Mouse (Mus musculus): Measurements from ENCODE around the gene Il27ra.
"Not testable (repeated sequence)": the region's sequence is repeated elsewhere in the genome, so short reads cannot be mapped to it uniquely, and the experiment has no call there.

Gene Il27ra

DNA sequence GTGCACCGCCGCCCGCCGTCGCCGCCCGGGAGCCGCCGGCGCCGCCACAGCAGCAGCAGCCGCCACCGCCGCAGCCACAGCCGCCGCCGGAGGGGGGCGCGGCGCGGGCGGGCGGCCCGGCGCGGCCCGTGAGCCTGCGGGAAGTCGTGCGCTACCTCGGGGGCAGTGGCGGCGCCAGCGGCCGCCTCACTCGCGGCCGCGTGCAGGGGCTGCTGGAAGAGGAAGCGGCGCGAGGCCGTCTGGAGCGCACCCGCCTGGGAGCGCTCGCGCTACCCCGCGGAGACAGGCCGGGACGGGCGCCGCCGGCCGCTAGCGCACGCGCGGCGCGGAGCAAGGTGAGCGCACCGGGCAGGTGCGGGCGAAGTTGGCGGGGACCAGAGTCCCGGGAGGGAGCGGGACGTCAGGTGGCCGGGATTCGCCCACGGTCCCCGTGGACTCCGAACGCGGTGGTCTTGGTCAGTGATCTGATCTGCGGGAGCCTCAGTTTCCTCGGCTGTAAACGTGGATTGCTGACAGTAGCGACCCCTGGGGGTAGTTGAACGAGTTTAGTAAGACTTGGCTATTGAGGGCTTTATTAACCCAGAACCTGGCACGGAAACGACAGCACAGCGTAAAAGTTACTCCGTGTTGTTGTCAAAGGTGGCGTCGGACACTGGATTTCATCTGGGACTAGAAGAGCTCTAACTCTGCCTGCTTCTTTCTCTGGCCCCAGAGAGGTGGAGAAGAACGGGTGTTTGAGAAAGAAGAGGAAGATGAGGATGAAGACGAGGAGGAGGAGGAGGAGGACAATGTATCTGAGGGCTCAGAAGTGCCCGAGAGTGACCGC lies 43.9 kb downstream of the Il27ra start:
- in situ Hi-C loops (cut with MboI; ENCODE audit: unreplicated experiment in 2 of 2), result no loop called here

- in situ Hi-C loops (cut with MboI; ENCODE audit: unreplicated experiment in 2 of 2), result no loop called here
These were observed 44.8 kb downstream of the Il27ra start, which contains the start of gene Samd1 for GRCm38 (mm10) chr8:83997511-83998141. Samd1 (plus strand) TSS chr8:83997672.

DNA sequence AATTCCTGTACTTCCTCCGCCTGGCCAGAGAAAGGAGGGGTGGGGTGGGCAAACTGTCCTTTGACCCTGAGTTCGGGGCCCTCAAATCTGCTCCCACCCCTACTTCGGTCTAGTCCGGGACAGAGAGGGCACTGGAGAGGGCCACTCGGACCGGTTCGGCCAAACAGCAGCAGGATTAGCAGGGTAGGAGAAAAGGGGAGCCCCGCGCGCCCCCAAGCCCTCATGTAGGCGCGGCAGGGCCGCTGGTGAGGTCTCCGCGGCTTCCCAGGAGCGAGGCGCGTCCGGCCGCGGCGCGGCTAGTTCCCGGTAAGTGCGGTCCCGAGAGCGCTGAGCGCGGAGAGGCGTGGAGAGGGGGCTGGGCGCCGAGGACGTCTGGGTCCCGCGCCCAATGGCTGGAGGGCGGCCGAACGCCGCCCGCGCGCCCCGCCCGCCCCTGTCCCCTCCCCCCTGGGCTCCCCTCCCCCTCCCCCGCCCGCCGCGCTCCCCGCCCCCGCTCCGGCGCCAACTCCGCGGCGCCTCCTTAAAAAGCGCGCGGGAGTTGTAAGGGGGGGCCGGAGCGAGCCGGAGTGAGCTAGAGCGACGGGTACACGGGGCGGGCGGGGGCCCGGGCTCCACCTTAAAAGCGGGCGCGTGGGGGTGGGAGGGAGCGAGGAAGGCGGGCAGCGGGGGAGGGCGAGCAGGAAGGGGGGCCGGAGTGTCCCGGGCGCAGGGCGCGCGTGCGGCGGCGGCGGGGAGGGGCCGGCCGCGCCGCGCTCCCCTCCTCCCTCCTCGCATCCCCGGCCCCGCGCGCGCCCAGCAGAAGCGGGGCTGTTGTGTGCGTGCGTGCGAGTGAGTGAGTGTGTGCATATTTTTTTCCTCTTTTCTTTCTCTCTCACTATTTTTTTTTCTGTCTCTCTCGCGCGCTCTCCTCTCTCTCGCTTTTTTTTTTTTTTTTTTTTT lies 45.6 kb downstream of the Il27ra start:
- in situ Hi-C loops (cut with MboI; ENCODE audit: unreplicated experiment in 2 of 2), result no loop called here

GRCm38 (mm10) chr8:83995973-83996372 lies 46.4 kb downstream of the Il27ra start:
- in situ Hi-C loops (cut with MboI; ENCODE audit: unreplicated experiment in 2 of 2), result no loop called here

GRCm38 (mm10) chr8:83994030-83994429 lies 48.4 kb downstream of the Il27ra start:
- in situ Hi-C loops (cut with MboI; ENCODE audit: unreplicated experiment in 2 of 2), result no loop called here

DNA sequence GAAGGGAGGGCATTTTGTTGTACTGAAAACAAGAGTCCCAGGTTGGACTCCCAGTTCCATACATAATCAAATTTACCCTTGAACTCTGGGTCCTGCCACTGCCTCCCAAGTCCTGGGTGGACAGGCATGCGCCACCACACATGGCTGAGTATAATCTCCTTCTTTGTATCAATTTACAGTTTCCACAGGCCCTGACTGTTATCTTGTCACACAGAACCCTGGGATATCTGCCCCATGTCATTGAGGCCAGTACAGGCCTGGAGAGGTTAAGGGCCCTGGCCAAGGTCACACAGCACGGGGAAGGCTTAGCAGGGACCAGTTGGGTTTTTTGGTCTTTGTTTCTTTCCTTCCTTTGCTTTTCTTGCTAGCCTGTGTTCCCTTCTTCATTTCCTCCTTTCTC lies 49.9 kb downstream of the Il27ra start:
- in situ Hi-C loops (cut with MboI; ENCODE audit: unreplicated experiment in 2 of 2), result no loop called here

GRCm38 (mm10) chr8:83990170-83990569 lies 52.2 kb downstream of the Il27ra start:
- in situ Hi-C loops (cut with MboI; ENCODE audit: unreplicated experiment in 2 of 2), result no loop called here

DNA sequence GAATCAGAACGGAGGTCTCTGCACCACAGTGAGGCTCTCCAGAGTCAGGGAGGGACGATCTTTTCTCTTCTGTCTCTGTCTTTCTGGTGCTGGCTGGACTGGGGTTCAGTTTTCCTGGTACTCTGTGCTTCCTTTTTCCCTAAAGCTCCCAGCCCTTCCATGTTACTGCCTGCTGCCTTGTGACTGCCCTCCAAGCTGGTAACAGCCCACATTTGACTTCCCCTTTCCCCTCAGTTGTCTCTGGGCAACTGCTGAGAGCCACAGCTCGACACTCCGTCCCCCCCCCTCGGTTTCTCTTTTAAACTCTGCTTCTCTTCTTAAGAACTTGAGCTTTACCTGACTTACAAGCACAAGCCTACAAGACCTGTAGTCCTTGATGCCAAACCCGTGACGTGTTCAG lies 53.1 kb downstream of the Il27ra start:
- in situ Hi-C loops (cut with MboI; ENCODE audit: unreplicated experiment in 2 of 2), result no loop called here

DNA sequence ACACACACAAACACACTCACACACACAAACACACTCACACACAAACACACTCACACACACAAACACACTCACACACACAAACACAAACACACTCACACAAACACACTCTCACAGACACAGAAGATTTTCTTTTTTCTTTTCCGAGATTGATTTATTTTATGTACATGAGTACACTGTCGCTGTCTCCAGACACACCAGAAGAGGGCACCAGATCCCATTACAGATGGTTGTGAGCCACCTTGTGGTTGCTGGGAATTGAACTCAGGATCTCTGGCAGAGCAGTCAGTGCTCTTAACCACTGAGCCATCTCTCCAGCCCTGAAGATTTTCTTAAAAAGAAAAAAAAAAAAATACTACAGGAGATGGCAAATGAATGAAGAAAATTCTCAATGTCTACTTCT lies 59.2 kb downstream of the Il27ra start:
- in situ Hi-C loops (cut with MboI; ENCODE audit: unreplicated experiment in 2 of 2), result not testable (repeated sequence)

GRCm38 (mm10) chr8:83982449-83982848 lies 59.9 kb downstream of the Il27ra start:
- in situ Hi-C loops (cut with MboI; ENCODE audit: unreplicated experiment in 2 of 2), result no loop called here

DNA sequence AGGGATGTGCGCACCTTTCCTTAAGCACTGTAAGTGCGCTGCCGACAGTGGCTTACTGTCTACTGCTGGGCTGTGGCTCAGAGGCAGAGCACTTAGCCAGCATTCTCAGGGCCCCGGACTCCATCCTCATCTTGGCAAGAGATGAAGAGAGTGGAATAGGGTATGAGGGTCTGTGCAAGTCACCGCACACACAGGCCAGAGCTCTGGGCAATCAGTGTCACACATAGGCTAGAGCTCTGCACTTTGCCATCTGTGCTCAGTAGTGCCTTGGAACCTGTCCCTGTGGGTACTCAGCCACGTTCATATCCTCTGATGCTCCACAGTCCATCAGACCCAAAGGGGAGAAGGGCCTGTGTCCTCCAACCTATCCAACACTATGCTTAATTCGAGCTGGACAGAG lies 60.9 kb downstream of the Il27ra start:
- in situ Hi-C loops (cut with MboI; ENCODE audit: unreplicated experiment in 2 of 2), result no loop called here

- in situ Hi-C loops (cut with MboI; ENCODE audit: unreplicated experiment in 2 of 2), result no loop called here
These were observed 61.5 kb downstream of the Il27ra start for GRCm38 (mm10) chr8:83980845-83981244.

All from v-Abl transformed pro-B cells (cell line).